10 mouse cellular contexts compared by ENCODE assay signal in the genomic region with DNA sequence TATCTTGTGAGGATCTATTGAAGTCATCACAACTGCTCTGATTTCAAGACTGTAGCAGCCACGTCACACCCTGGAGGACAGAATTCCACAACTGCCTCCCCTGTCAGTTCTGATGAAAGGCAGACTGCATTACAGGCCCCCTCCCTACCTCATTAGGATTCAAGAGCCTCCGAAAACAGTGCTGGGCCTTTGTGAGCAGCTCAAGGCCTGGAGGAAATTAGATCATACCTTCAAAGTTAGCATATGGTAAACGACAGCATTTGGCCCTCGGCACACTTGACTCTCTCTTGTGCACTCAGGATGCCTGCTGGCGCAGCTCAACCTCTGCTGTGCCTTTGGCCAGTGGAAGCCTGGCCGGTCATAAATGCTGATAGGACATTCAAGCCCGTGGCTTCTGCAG.
DNase-seq lines count a peak whose midpoint lies in the region; ATAC-seq and TF ChIP-seq lines count a peak whose summit lies in the region.
"Had no signal": no experiment of that assay in that cellular context is flagged by ENCODE, and none has a peak within 500 bp of the region (broad histone marks: within the 10 kb centered on the region; RNA-seq: fewer than 3 reads in every experiment).

No protein-coding gene starts in this region.

- H3K27me3 ChIP-seq in forebrain, embryonic 14.5 days (replicated peaks; ENCODE audit: control insufficient read depth, insufficient read depth, low read length), result no peaks in the 10 kb centered on the region
- H3K27me3 ChIP-seq in limb, embryonic 14.5 days (ENCODE audit: control insufficient read depth, insufficient read depth, low read length), result no peaks in the 10 kb centered on the region
- H3K27me3 ChIP-seq: embryonic facial prominence, embryonic 15.5 days had no signal

- H3K36me3 ChIP-seq in forebrain, embryonic 14.5 days (ENCODE audit: control insufficient read depth, insufficient read depth, low read length), result 0 out of 2 replicates have a peak, but pooled peaks cover 8% of the 10 kb centered on the region
- peaks cover 20% of the 10 kb centered on the region for H3K36me3 ChIP-seq in limb, embryonic 14.5 days (ENCODE audit: control insufficient read depth, insufficient read depth, low read length)

- no peak overlapping the region for H3K4me2 ChIP-seq in forebrain, embryonic 14.5 days (ENCODE audit: low read length)
- no peak overlapping the region for H3K4me2 ChIP-seq in limb, embryonic 14.5 days (replicated peaks; ENCODE audit: low read depth, low read length, severe bottlenecking)
- H3K4me2 ChIP-seq: embryonic facial prominence, embryonic 15.5 days had no signal

- H3K9me3 ChIP-seq in forebrain, embryonic 14.5 days (replicated peaks; ENCODE audit: control insufficient read depth, low read length), result no peaks in the 10 kb centered on the region
- H3K9me3 ChIP-seq in limb, embryonic 14.5 days (ENCODE audit: control insufficient read depth, low read length), result no peaks in the 10 kb centered on the region
- H3K9me3 ChIP-seq: embryonic facial prominence, embryonic 15.5 days had no signal

- 16% methylated on average over 7 of the region's 7 CpGs for WGBS in forebrain, embryonic 14.5 days
- WGBS in limb, embryonic 14.5 days, result 25% methylated on average over 7 of the region's 7 CpGs

- no peak for DNase-seq in cerebellum, postnatal 4 days (ENCODE audit: low spot score in 2 of 2)
- DNase-seq in cerebellum, adult 11-12 months, result peak; percentile 87
- peak; percentile 62 for DNase-seq in forebrain, embryonic 14.5 days (ENCODE audit: low spot score)
- DNase-seq in limb, embryonic 14.5 days (ENCODE audit: low spot score), result peak; percentile 28
- no peak for DNase-seq in thymus, postnatal 36 days
- no peak for DNase-seq in adrenal gland, adult (ENCODE audit: inconsistent age in 2 of 2, low spot score in 1 of 2)
- no peak for DNase-seq in urinary bladder, adult 18-20 months (ENCODE audit: low spot score in 2 of 2)
- DNase-seq: kidney, adult 8-10 months had no signal

- TF ChIP-seq POLR2A in limb, embryonic 14.5 days (IDR thresholded peaks at IDR 0.05; ENCODE audit: borderline replicate concordance, extremely low read depth, insufficient read depth, insufficient read length), result no peak

- H3K27ac ChIP-seq in forebrain, embryonic 14.5 days (ENCODE audit: low read depth, low read length), result no peak overlapping the region
- H3K27ac ChIP-seq in limb, embryonic 14.5 days (replicated peaks; ENCODE audit: low read depth, low read length), result 0 out of 2 replicates have a peak overlapping the region, but pooled peaks have one; percentile 33
- H3K27ac ChIP-seq: embryonic facial prominence, embryonic 15.5 days had no signal

- no peak overlapping the region for H3K9ac ChIP-seq in forebrain, embryonic 14.5 days (ENCODE audit: low read length)
- no peak overlapping the region for H3K9ac ChIP-seq in limb, embryonic 14.5 days (ENCODE audit: low read depth, low read length, severe bottlenecking)
- H3K9ac ChIP-seq: embryonic facial prominence, embryonic 15.5 days had no signal

- no peak overlapping the region for H3K4me3 ChIP-seq in forebrain, embryonic 14.5 days (ENCODE audit: low read depth, low read length)
- H3K4me3 ChIP-seq in limb, embryonic 14.5 days (replicated peaks; ENCODE audit: low read length), result no peak overlapping the region
- H3K4me3 ChIP-seq: embryonic facial prominence, embryonic 15.5 days had no signal

- 0 out of 2 replicates have a peak, but pooled peaks cover 3% of the 10 kb centered on the region for H3K4me1 ChIP-seq in forebrain, embryonic 14.5 days (ENCODE audit: control insufficient read depth, insufficient read depth, low read length)
- H3K4me1 ChIP-seq in limb, embryonic 14.5 days (ENCODE audit: control insufficient read depth, insufficient read depth, low read length), result peaks cover 15% of the 10 kb centered on the region

- ATAC-seq in cerebellum, adult (ENCODE audit: insufficient number of reproducible peaks, low FRiP score, low TSS enrichment), result peak; percentile 74
- peak; percentile 86 for ATAC-seq in forebrain, embryonic 14.5 days
- ATAC-seq in limb, embryonic 14.5 days (ENCODE audit: low FRiP score, low read depth), result no peak; the same call in 1 of the 2 replicates

Comparison
In these comparisons a context has a peak if more than half of its experiments do, and no peak if none do; other contexts are left out.
1. DNase-seq: peak in cerebellum, adult 11-12 months (single experiment), forebrain, embryonic 14.5 days (single experiment) and limb, embryonic 14.5 days (single experiment); none in cerebellum, postnatal 4 days (0 of 2), thymus, postnatal 36 days (0 of 2), adrenal gland, adult (0 of 2) and urinary bladder, adult 18-20 months (0 of 2).